Mouse (Mus musculus) forebrain, embryonic 13.5 days (tissue): Measurements from ENCODE around the gene P2rx6. TPM values are rescaled to one million over a fixed set of nuclear protein-coding genes. Genes with fewer than 3 reads are reported as not detected.
A peak's percentile ranks its signal among the peaks of the same experiment; 100 is the strongest.
"Not testable (repeated sequence)": the region's sequence is repeated elsewhere in the genome, so short reads cannot be mapped to it uniquely, and the experiment has no call there.

ENCODE experiments used
- ATAC-seq: fragments of 200-750 bp; cut with Nextera tagmentation; 2 replicates; pipeline ENCODE4 v1.8.0; 2017
- H3K27ac ChIP-seq: fragments of 300-500 bp; sonication (generic); 2 replicates; pipeline ENCODE4 v1.5.1; 2015; ENCODE audit warnings: inconsistent platforms, mild to moderate bottlenecking, moderate library complexity
- H3K27me3 ChIP-seq: fragments of 300-500 bp; sonication (generic); 2 replicates; pipeline ENCODE4 v1.6.1; 2015; ENCODE audit warnings: mild to moderate bottlenecking, inconsistent platforms
- H3K36me3 ChIP-seq: fragments of 300-500 bp; sonication (generic); 2 replicates; pipeline ENCODE4 v1.6.1; 2015; ENCODE audit warnings: mild to moderate bottlenecking, inconsistent platforms; ENCODE audit not compliant: poor library complexity, severe bottlenecking
- H3K4me1 ChIP-seq: fragments of 300-500 bp; sonication (generic); 2 replicates; pipeline ENCODE4 v1.6.1; 2015; ENCODE audit warnings: inconsistent platforms
- H3K4me2 ChIP-seq: fragments of 300-500 bp; sonication (generic); 2 replicates; pipeline ENCODE4 v1.6.1; 2015; ENCODE audit warnings: inconsistent platforms, mild to moderate bottlenecking, moderate library complexity
- H3K4me3 ChIP-seq: fragments of 300-500 bp; sonication (generic); 2 replicates; pipeline ENCODE4 v1.5.1; 2015; ENCODE audit warnings: mild to moderate bottlenecking, inconsistent platforms
- H3K9ac ChIP-seq: fragments of 300-500 bp; sonication (generic); 2 replicates; pipeline ENCODE4 v1.6.1; 2015; ENCODE audit warnings: mild to moderate bottlenecking, inconsistent platforms
- H3K9me3 ChIP-seq: fragments of 300-500 bp; sonication (generic); replicated peaks from 2 replicates; pipeline ENCODE4 v1.6.1; 2016; ENCODE audit warnings: inconsistent platforms
- WGBS: fragments of 180-500 bp; shearing (Covaris S2); methylation state at CpG from one replicate; pipeline ENCODE4 v1.1.7; 2015; 5-methylcytosine and 5-hydroxymethylcytosine counted together
- polyA plus RNA-seq: library from polyadenylated mRNA; unstranded; fragments of >200 nt; fragmentation: Nextera tagmentation; extraction: Ambion mirVana; gene quantifications from 2 replicates; pipeline ENCODE4 v1.2.1, GENCODE M21; 2015

The P2rx6 gene
- polyA plus RNA-seq, 1 experiment from 2014 or later, result 0.84 TPM

DNA sequence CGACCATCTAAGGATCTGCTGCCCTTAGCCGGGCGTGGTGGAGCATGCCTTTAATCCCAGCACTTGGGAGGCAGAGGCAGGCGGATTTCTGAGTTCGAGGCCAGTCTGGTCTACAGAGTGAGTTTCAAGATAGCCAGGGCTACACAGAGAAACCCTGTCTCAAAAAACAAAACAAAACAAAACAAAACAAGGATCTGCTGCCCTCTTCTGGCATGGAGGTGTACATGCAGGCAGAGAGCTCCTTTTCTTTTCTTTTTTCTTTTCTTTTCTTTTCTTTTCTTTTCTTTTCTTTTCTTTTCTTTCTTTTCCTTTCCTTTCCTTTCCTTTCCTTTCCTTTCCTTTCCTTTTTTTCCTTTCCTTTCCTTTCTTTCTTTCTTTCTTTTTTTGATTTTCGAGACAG lies 53.1 kb downstream of the P2rx6 start:
- 89% methylated on average over 6 of the region's 6 CpGs for WGBS
- H3K4me3 ChIP-seq, ATAC-seq, H3K9me3 ChIP-seq, H3K27me3 ChIP-seq, H3K9ac ChIP-seq, H3K4me2 ChIP-seq, H3K4me1 ChIP-seq, H3K36me3 ChIP-seq, H3K27ac ChIP-seq: not testable (repeated sequence)

GRCm38 (mm10) chr16:17616212-17616611 lies 54.5 kb downstream of the P2rx6 start:
- Histone ChIP-seq H3K4me1 (peaks cover 13% of the 10 kb centered on the region), H3K36me3 (0 out of 2 replicates have a peak, but pooled peaks cover under 1% of the 10 kb centered on the region), H3K9ac (no peak overlapping the region), H3K27me3 (no peaks in the 10 kb centered on the region), H3K27ac (no peak overlapping the region), H3K4me3 (no peak overlapping the region), H3K4me2 (no peak overlapping the region), H3K9me3 (no peaks in the 10 kb centered on the region)
- ATAC-seq, result no peak
- 90% methylated on average over 5 of the region's 5 CpGs for WGBS

- no peaks in the 10 kb centered on the region for H3K27me3 ChIP-seq
- H3K27ac ChIP-seq, result no peak overlapping the region
- no peak overlapping the region for H3K9ac ChIP-seq
- H3K9me3 ChIP-seq, result no peaks in the 10 kb centered on the region
- H3K36me3 ChIP-seq, result peaks cover 18% of the 10 kb centered on the region
- peaks cover 13% of the 10 kb centered on the region for H3K4me1 ChIP-seq
- peak; percentile 33 for ATAC-seq
- H3K4me2 ChIP-seq, result peak overlapping the region; percentile 18; the same call in 1 of the 2 replicates
- no peak overlapping the region for H3K4me3 ChIP-seq
- 19% methylated on average over 13 of the region's 13 CpGs for WGBS
Measured at GRCm38 (mm10) chr16:17617922-17618565, 56.4 kb downstream of the P2rx6 start.

- peak within 1 kb of the TSS; percentile 37; the same call in 1 of the 2 replicates for H3K27ac ChIP-seq
- peaks cover 13% of the 10 kb centered on the region for H3K4me1 ChIP-seq
- H3K4me2 ChIP-seq, result peak within 1 kb of the TSS; percentile 81
- H3K9ac ChIP-seq, result peak within 1 kb of the TSS; percentile 85
- peaks cover 30% of the 10 kb centered on the region for H3K36me3 ChIP-seq
- H3K27me3 ChIP-seq, result no peaks in the 10 kb centered on the region
- 3% methylated on average over 60 of the region's 60 CpGs for WGBS
- peak; percentile 88 for ATAC-seq
- peak within 1 kb of the TSS; percentile 79 for H3K4me3 ChIP-seq
- H3K9me3 ChIP-seq, result no peaks in the 10 kb centered on the region
Measured at GRCm38 (mm10) chr16:17619198-17620105, 57.8 kb downstream of the P2rx6 start, which contains the start of gene Smpd4. Gene Smpd4 (plus strand): TSS chr16:17619354.

DNA sequence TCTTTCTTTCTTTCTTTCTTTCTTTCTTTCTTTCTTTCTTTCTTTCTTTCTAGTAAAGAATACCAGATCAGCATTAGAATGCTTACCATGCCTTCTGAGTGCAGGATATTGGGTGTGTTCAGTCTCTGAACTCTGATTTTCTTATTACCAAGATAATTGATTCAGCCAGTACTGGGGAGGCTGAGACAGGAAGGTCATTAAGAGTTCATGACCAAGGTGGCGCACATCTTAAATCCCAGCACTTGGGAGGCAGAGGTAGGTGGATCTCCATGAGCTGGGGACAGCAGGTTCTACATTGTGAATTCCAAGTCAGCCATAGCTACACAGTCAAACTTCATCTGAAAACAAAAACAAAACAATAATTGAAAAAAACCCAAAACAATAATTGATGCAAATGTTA lies 60.3 kb downstream of the P2rx6 start:
- Histone ChIP-seq H3K36me3 (peaks cover 48% of the 10 kb centered on the region), H3K9me3 (no peaks in the 10 kb centered on the region), H3K27me3 (no peaks in the 10 kb centered on the region), H3K27ac (no peak overlapping the region), H3K4me3 (no peak overlapping the region), H3K4me2 (no peak overlapping the region), H3K9ac (no peak overlapping the region), H3K4me1 (peaks cover 13% of the 10 kb centered on the region)
- no peak for ATAC-seq
- 97% methylated on average over 1 of the region's 1 CpGs for WGBS

- Histone ChIP-seq H3K9me3 (no peaks in the 10 kb centered on the region), H3K36me3 (peaks cover 85% of the 10 kb centered on the region), H3K27me3 (no peaks in the 10 kb centered on the region), H3K4me3 (no peak overlapping the region), H3K4me2 (no peak overlapping the region), H3K9ac (no peak overlapping the region), H3K4me1 (peaks cover 3% of the 10 kb centered on the region), H3K27ac (no peak overlapping the region)
- ATAC-seq, result 0 out of 2 replicates have a peak, but pooled peaks have one; percentile 33
- 70% methylated on average over 8 of the region's 8 CpGs for WGBS
Measured at GRCm38 (mm10) chr16:17625488-17626268, 64.0 kb downstream of the P2rx6 start.

GRCm38 (mm10) chr16:17626269-17626555 lies 64.5 kb downstream of the P2rx6 start:
- Histone ChIP-seq H3K27me3 (no peaks in the 10 kb centered on the region), H3K4me2 (no peak overlapping the region), H3K4me3 (no peak overlapping the region), H3K4me1 (no peaks in the 10 kb centered on the region), H3K36me3 (peaks cover 88% of the 10 kb centered on the region), H3K9ac (no peak overlapping the region), H3K27ac (no peak overlapping the region), H3K9me3 (no peaks in the 10 kb centered on the region)
- no peak for ATAC-seq
- WGBS, result 98% methylated on average over 5 of the region's 5 CpGs

Other genes with a start within 250 kb of the P2rx6 start
- 0.36 and 0.48 TPM in 2 replicates for gene Serpind1, start 230.5 kb upstream of the P2rx6 start, polyA plus RNA-seq
- 18.2 and 20.8 TPM in 2 replicates for gene Snap29, start 155.9 kb upstream of the P2rx6 start, polyA plus RNA-seq
- gene Pi4ka, start 155.6 kb upstream of the P2rx6 start, polyA plus RNA-seq, result 44.1 and 50.0 TPM in 2 replicates
- 102 and 108 TPM in 2 replicates for gene Crkl, start 109.9 kb upstream of the P2rx6 start, polyA plus RNA-seq
- gene Aifm3, start 72.3 kb upstream of the P2rx6 start, polyA plus RNA-seq, result 8.6 and 10.4 TPM in 2 replicates
- gene Lztr1, start 53.2 kb upstream of the P2rx6 start, polyA plus RNA-seq, result 102 and 110 TPM in 2 replicates
- gene Thap7, start 30.7 kb upstream of the P2rx6 start, polyA plus RNA-seq, result 58.3 and 59.2 TPM in 2 replicates
- gene Lrrc74b, start 638 bp upstream of the P2rx6 start, polyA plus RNA-seq, result 0.32 and 0.77 TPM in 2 replicates
- 11.1 and 13.8 TPM in 2 replicates for gene Slc7a4, start 21.3 kb downstream of the P2rx6 start, polyA plus RNA-seq
- gene Smpd4, start 57.5 kb downstream of the P2rx6 start, polyA plus RNA-seq, result 32.7 and 34.3 TPM in 2 replicates
- 4.1 and 4.4 TPM in 2 replicates for gene Ccdc74a, start 84.6 kb downstream of the P2rx6 start, polyA plus RNA-seq
- gene Med15, start 171.0 kb downstream of the P2rx6 start, polyA plus RNA-seq, result 42.0 and 45.2 TPM in 2 replicates
- gene Klhl22, start 197.7 kb downstream of the P2rx6 start, polyA plus RNA-seq, result 53.4 and 55.6 TPM in 2 replicates
- gene Scarf2, start 235.4 kb downstream of the P2rx6 start, polyA plus RNA-seq, result 0.76 and 1.1 TPM in 2 replicates